Comparison of ENCODE assay signal across 14 mouse cellular contexts in genomic region chr4:94017702-94018101, GRCm38 (mm10).
A peak's percentile ranks its signal among the peaks of the same experiment; 100 is the strongest.
DNase-seq lines count a peak whose midpoint lies in the region; ATAC-seq lines count a peak whose summit lies in the region.
"Had no signal": no experiment of that assay in that cellular context is flagged by ENCODE, and none has a peak within 500 bp of the region (broad histone marks: within the 10 kb centered on the region; RNA-seq: fewer than 3 reads in every experiment).

No protein-coding gene starts in this region.

- ATAC-seq in frontal cortex, adult (ENCODE audit: low TSS enrichment), result peak; percentile 99
- ATAC-seq: forebrain, embryonic 15.5 days had no signal

- intact Hi-C loops in left cerebral cortex, postnatal 25 days (cut with DNase I), result loop anchor here (2.0 to 10.0 kb wide), 3 partner anchors 131 to 500 kb away; no protein-coding TSS in a partner anchor

- peak; percentile 15 for DNase-seq in 3T3-L1 (ENCODE audit: low read depth, low spot score)
- peak; percentile 48 to 57 for DNase-seq in layer of hippocampus, adult 8-10 months (ENCODE audit: low spot score in 2 of 2)
- DNase-seq in left cerebral cortex, postnatal 25 days (ENCODE audit: low spot score in 2 of 2), result peak; percentile 45 to 93
- DNase-seq in lung, postnatal 36 days, result no peak
- no peak for DNase-seq in adrenal gland, adult (ENCODE audit: inconsistent age in 2 of 2, low spot score in 1 of 2)
- no peak for DNase-seq in kidney, postnatal 4 days
- DNase-seq in kidney, adult 11 months, result no peak
- DNase-seq: adrenal gland, postnatal 36 days; heart, postnatal 36 days; kidney, postnatal 10 days; lung, adult 18-20 months; thymus, adult 18-20 months had no signal

Comparison
In these comparisons a context has a peak if more than half of its experiments do, and no peak if none do; other contexts are left out.
1. DNase-seq: peak in 3T3-L1 (single experiment), layer of hippocampus, adult 8-10 months (2 of 2) and left cerebral cortex, postnatal 25 days (2 of 2); none in lung, postnatal 36 days (single experiment), adrenal gland, adult (0 of 2), kidney, postnatal 4 days (0 of 2) and kidney, adult 11 months (single experiment).